Mouse (Mus musculus) ovary, postnatal 14 days (tissue): Measurements from ENCODE around the gene Ndufs3.
"Not testable (repeated sequence)": the region's sequence is repeated elsewhere in the genome, so short reads cannot be mapped to it uniquely, and the experiment has no call there.

Experiments used
- DNase-seq: peaks from one replicate; pipeline ENCODE4 v3.0.0; 2022; ENCODE audit warnings: low spot score

The Ndufs3 gene

DNA sequence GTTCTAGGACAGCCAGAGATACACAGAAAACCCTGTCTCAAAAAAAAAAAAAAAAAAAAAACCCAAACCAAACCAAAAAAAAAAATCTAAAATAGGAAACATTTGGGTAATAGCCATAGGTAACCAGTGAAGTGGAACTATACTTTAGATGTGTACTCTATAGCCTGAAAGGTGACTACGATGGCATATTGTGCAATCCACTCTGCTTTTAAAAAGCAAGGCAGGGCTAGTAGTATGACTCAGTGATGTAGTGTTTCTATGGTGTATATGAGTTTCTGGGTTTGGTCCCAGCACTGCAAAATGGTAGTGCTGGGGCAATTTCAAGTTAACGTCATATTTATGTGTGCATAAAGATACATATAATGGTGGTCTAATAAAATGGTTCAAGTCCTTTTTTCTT, 2.1 kb upstream of the Ndufs3 start:
- DNase-seq, result no peak

DNA sequence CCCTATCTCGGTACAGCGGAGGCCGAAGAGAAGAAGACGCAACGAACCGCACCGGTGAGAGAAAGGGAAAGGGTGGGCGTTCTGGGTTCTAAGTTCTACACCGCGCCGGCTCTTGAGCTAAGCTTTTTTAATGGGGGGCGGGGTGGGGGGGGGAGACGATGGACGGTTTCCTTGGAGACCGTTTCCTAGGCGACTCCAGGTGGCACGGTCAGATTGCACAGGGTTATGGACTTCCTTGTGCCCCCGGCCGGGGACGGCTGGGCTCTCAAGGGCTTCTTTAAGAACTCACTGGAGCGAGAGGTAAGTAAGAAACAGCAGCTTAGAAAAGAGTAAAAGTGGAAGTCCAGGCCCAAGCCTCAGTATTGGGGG, 213 bp upstream of the Ndufs3 start:
- no peak for DNase-seq

DNA sequence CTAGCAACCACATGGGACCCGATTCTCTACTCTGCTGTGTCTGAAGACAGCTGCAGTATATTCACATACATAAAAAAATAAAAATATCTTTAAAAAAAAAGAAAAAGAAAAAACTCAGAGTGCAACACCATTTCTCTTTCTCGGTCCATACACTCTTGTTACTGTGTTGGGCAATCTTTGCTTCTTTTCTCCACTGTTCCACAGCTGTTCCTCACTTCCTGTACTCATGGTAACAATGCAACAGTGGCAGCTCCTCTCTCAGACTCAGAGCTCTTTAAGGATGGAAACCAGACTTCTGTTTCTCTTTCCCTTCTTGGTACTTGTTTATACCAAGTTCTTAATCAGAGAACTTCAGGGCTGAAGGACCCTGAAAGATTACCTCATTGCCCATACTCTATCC, 1.2 kb downstream of the Ndufs3 start:
- no peak for DNase-seq

DNA sequence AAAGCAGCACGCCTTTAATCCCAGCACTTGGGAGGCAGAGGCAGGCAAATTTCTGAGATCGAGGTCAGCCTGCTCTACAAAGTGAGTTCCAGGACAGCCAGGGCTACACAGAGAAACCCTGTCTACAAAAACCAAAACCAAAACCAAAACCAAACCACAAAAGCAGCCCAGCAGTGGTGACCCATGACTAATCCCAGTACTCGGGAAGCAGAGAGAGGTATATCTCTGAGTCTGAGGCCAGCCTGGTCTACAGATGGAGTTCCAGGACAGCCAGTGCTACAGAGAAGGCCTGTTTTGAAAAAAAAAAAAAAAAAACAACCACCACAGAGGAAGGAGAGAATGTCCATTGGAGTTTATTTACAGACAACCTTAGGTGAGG, 10.3 kb downstream of the Ndufs3 start:
- not testable (repeated sequence) for DNase-seq

DNA sequence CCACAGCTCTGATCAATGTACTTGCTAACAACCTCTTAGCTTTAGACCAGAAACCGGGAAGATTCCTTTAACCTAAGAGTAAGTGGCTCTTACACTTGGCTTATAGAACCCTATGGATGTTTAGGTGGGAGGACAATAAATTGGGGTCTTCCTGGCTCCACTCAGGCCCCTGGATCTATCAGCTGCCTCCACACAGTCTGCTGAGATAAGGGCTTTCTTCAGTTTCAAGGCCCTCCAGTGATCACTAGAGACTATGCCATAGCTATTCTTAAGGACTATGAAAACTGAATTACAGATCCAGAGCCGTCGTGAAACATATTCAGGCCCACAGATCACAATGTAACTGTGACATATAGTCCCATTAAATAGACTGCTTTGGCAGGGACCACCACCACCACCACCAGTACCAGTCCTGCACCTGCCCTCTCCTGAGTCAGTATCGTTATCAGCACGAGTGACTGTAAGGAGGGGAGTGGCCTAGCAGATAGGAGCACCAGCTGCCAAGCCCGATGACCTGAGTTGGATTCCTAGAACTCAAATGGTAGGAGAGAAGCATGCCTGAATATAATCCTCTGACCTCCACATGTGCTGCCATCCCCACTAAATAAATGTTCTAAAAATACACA, 10.8 kb downstream of the Ndufs3 start:
- no peak for DNase-seq

DNA sequence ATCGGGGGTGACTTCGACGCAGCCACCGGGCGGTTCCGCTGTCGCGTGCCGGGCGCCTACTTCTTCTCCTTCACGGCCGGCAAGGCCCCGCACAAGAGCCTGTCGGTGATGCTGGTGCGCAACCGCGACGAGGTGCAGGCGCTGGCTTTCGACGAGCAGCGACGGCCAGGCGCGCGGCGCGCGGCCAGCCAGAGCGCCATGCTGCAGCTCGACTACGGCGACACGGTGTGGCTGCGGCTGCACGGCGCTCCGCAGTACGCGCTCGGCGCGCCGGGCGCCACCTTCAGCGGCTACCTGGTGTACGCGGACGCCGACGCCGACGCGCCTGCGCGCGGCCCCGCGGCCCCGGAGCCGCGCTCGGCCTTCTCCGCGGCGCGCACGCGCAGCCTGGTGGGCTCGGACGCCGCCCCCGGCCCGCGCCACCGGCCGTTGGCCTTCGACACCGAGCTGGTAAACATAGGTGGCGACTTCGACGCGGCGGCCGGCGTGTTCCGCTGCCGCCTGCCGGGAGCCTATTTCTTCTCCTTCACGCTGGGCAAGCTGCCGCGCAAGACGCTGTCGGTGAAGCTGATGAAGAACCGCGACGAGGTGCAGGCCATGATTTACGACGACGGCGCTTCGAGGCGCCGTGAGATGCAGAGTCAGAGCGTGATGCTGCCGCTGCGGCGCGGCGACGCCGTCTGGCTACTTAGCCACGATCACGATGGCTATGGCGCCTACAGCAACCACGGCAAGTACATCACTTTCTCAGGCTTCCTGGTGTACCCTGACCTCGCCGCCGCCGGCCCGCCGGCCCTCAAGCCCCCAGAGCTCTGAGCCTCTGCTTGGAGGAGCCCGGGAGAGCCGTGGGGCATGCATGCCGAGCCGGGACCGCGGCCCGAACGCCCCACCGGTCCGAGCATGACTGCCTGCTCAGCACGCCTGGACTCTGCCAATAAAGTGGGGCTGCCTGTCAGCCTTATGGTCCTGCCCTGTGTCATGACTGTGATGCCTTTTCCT, 14.8 kb downstream of the Ndufs3 start:
- DNase-seq, result peak; percentile 37

DNA sequence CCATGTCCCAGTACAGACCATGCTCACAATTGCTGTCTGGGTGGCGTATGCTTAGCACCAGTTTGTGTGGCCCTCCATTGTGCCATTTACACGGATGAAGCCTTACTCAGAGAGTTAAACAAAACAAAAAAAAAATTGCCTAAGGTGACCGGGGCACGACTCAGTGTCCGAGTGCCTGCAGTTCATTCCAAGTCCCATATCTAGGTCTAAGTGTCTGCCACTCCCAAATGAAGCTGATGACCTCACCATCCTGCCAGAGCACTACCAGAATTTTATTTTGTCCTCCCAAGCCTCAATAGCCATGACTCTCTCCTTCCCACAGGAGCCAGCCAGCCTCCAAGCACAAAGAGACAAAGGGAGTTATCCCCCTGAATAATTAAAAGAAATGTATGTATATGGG, 17.0 kb downstream of the Ndufs3 start:
- no peak for DNase-seq

DNA sequence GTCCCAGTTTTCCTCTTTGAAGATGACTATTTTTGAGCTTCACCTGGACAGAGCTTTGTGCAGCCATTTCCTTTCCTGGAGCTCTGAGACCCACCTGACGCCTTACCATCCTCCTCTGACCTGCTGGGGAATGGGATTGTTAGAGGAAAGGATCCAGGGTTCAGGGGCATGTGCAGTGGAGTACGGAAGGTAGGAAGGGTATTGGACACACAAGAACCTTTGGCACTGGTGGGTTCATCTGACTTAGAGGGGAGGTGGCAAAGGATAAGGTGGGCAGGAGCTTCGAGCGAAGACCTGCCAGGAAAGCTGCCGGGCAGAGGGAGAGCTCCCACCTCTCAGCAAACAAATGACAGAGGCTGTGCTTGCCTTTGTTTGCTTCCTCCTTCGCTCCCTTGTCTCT, 18.2 kb downstream of the Ndufs3 start:
- DNase-seq, result no peak

DNA sequence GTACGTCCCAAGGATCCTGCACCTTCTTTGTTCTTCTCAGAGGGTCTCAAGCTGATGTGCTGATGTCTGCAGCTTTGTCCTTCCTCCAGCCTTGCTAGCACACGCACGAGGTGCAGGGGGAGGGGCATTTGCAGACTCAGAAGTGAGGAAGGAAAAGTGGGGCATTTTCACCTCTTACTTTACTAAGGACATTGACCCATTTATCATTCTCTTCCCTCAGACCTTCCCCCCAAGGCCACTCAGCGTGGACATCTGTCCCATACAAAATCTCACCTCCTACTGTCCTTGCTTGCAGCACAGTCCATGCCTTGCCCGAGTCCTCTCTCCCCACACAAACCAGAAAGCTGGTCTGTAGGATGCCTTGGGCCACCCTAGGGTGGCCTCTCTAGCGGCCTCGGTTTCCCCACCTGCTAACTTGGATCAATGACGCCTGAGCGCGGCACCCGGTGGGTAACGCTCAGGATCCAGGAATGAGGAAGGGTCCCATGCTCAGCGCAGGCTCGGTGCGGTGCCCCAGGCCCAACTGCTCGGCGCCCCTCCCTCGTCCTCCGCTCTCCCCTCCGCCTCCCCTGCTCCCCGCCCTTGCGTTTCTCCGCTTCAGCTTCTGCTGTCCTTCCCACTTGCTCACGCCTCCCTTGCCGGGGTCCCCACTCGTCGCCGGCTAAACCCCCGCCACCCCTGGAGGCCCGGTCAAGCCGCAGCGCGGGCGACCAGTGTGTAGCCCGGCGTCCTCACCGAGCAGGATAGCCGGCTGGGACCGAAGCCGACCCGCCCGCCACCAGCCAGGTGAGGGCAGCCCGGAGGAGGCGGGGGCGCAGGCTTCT, 19.2 kb downstream of the Ndufs3 start, which contains the start of gene C1qtnf4:
TSS of gene C1qtnf4 (plus strand) at position 643 of the 824 bp plus-strand sequence.
- no peak for DNase-seq

DNA sequence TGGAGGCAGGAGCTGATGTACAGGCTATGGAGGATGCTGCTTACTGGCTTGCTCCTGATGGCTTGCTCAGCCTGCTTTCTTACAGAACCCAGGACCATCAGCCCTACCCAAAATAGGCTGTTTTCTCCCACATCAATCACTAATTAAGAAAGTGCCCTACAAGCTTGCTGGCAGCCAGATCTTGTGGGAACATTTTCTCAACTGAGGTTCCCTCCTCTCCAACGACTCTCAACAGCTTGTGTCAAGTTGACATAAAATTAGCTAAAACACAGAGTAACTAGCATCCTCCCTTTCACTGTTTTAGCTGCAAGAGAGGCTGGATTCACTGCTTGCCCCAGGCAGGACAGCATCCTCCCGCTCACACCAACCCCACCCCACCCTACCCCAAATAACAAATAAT, 22.8 kb downstream of the Ndufs3 start:
- no peak for DNase-seq

DNA sequence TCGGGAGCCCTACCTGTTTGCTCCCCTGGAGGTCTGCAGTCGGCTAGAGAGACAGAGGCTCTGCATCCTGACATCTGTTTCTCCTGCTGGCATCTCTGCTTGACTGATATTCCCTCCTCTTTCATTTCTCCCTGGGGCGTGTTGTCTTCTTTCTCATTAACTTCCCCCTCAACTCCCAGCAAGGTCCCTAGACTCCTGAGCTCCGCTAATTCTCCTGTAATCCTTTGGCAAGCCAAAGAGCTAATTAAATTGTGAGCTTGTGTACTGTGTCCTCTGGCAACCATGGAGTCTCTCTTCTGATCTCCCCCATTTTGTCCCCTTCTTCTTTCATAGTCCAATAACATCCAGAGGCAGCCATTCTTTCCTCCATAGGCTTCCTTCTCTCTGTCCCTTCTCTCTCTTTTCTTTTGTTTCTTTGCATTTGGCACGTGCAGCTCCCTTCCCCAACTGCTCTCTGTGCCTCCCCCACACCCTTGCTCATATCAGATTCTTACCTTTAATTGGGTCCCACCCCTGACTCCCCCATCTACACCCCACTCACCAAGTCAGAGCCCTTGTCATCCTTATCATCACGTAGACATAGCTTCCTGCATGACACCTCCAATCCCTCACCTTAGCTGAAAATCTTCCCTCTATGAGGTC, 24.4 kb downstream of the Ndufs3 start:
- DNase-seq, result no peak

DNA sequence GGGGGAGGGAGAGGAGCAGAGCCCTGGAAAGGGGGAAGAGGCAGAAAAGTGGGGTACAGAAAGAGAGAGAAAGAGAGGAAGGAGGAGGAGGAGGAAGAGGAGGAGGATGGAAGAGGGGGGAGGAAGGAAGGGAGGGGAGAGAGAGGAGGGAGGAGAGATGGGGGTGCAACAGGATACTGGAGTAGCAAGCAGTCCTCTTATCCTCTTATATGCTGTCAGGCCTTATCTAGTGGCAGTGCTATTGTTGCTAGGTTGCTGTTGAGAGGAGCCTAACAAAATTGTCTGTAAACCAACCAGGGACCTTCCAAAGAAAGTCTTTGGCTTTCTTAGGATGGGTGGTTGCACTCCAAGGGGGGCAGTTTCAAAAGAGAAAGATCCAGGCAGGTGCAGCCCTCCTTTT, 25.2 kb downstream of the Ndufs3 start:
- no peak for DNase-seq

DNA sequence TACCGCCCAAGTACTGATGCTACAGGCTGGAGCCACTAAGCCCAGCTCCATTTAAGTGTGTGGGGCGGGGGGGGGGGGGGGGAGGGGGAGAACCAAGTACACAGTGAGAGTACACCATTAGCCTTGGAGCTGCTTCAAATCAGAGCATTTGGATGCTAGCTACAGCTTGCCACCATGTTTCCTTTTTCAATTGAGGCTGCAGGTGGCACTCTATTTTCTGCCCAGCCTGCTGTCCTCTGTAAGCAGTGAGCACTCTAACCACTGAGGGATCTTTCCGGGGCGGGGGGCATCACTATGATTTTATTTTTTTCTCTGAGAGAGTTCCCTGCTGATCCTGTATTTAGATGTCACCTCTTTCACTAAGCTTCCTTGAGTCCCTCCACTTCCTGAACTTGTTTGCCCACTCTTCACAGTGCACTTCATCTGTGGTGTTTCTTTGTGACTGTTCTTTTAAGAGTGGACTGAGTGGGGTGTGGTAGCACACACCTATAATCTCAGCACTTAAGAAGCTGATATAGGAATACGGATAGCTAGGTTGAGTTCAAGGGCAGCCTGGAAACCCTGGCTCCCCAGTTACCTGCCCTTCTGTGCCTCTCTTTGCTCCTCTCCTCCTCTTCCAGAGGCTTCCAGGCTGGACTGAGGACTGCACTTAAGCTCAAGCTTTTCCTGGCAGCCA, 26.9 kb downstream of the Ndufs3 start:
- DNase-seq, result no peak

DNA sequence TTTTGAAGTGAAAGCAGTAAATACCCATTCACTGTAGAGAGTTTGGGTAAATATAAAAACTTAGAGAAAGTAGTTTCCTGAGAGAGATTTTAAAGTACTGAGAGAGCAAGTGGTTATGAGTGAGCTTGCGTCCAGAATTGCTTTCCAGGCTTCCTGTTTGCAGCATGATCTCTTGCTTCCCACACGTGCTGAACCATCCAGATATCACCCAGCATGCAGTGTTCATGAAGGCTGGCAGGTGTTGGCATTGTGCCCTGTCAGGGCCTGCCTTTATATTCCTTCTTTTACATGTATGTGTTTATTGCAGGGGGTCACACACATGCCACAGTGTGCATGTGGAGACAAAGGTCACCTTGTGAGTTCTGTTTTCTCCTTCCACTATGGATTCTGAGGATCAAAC, 29.4 kb downstream of the Ndufs3 start:
- DNase-seq, result no peak

DNA sequence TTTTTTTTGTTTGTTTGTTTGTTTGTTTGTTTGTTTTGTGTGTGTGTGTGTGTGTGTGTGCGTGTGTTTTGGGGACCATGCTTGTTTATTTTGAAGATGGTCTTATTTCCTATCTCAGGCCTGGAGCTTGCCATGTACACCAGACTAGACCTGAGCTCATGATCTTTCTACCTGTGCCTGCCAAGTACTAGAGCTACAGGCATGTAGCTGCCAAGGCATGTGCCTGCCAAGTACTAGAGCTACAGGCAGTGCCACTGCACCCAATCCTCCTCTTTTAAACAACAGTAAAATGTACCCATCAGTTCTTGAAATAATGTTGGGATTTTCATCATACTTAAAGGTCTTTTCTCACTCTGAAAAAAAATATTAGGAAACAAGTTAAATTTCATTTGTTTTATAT, 30.6 kb downstream of the Ndufs3 start:
- DNase-seq, result no peak

DNA sequence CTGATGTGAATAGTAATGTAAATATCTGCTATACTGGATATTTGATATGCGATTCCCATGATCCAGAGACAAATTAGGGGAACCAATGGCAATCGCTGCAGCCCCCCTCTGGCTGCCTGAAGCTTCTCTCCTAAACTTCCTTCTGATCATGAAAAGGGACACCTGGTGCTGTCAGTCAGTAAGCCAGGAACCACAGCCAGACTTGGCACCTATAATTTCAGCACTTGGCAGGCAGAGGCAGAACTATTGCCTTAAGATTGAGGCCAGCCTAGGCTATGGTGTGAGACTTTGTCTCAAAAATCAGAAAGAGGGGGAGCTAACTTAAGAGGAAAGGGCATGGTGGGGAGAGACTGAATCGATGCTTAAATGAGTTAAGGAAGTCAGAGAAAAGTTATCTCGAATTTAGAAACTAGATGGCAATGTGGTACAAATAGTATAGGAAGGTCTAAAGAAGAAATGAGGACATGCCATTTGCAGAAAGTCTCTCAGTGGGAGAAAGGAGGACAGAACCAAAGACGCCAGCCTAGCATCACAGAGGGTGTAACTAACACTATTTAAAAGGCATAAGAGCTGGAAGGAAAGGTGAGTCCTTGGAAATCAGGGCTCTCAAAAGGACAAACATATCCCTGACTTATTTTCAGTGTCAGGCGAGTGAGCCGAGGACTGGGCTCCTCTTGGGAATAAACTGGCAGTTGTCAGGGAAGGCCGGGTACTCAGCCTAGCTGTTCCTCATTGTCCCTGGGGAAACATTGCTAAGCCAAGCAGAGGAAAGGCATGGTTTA, 33.3 kb downstream of the Ndufs3 start:
- no peak for DNase-seq

DNA sequence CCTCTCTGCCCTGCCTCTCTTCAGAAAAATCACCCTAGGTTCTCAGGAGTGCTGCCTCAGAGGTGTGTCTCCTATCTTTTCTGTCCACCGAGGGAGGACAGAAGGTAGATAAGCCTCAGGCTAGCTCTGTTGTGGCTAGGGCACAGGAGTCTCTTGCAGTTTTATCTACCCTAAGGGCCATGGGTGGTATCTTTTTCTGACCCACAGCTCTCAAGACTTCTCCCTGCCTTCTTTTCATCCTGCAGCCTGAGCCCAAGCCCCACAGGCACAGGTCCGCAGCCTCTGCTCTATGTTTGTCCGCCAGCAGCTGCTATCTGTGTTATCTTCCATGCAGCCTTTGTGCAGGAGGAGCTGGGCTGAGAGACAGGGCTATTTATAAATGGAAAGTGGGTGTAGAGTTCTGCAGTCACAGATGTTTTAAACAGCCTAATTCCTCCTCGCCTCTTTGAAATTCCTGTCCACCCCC, 34.5 kb downstream of the Ndufs3 start:
- no peak for DNase-seq

DNA sequence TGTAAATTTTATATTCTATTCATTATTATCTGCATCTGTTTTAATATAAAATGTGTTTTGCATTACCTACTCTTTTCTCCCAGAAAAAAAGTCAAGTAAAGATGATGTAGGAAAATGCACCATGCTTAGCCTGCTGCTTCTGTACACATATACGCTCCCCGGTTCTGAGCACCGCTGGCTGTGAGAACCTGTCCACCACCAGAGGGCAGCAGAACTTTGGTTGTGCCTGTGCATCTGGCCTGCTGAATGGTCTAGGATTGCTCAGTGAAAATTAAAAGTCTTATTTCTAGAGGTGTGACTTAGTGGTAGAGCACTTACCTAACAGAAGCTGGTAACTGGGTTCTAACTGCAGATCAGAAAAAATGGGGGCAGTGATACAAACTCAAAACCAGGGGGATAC, 38.1 kb downstream of the Ndufs3 start:
- DNase-seq, result peak; percentile 85

DNA sequence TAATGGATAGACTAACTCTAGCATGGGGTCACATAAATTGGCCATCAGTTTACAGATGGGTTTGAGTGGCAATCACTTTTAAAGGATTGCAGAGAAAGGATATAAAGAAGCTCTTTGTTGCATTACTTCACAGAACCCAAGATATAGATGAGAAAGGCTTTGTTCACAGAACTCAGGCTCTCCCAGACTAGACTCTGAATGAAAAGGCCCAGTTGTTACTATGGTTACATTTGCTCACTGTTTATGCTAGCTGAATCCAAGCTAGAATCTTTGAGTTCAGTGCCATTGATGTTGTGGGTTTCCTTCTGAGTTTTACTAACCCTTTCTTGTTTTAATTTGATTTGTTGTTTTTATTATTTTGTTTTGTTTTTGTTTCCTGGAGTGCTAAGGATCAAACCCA, 40.4 kb downstream of the Ndufs3 start:
- no peak for DNase-seq

DNA sequence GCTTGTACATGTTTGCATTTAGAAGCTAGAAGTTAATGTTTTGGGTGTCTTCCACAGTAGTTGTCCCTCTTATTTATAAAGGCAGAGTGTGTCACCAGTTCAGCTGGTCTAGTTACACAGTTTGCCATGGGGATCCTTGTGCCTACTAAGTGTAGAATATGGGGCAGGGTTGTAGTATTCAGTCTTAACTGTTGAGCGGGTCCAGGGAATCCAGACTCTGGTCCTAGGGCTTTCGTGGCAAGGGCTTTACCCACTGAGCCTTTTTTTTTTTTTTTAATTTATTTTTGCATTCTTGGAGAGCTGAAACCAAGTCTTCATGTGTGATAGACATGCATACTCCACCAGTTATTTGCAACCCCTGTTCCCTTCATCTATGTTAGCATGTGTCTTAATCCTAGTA, 43.1 kb downstream of the Ndufs3 start:
- no peak for DNase-seq

DNA sequence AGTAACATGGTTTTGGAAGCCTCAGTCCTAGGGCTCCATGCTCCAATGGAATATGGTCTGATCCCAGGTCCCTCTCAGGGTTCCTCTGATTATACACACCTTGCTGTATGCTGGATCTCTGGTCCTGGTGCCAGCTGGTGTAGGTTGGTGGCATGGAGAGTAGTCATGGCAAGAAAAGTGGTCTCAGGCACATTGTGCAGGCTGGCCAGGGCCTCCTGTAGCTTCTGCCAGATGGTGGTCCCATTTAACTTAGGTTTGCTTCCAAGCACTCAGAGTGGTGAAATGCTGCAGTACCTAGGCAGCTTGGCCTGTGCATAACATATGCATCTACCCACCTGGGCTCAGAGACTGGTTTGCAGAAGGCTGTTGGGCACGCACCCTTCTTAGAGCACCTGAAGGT, 54.2 kb downstream of the Ndufs3 start:
- no peak for DNase-seq
